Mouse (Mus musculus): Measurements from ENCODE around the gene Cacna1b.

GRCm38 (mm10) chr2:24568555-24568954 is 194.4 kb downstream of the Cacna1b start:
- TF ChIP-seq CTCF (IDR thresholded peaks at IDR 0.05) (peak; percentile 84), EP300 (IDR thresholded peaks at IDR 0.05) (no peak)

Measured in lung, postnatal 0 days (tissue).